Mouse (Mus musculus): ENCODE data around the gene Tmem150c.

Gene Tmem150c

GRCm38 (mm10) chr5:100054807-100055547 is 104.6 kb downstream of the Tmem150c start:
- DNase-seq (ENCODE audit: low read depth, low spot score) = no peak

- peak; percentile 55 for DNase-seq (ENCODE audit: low read depth, low spot score)
Observed at GRCm38 (mm10) chr5:100052728-100053127, 106.9 kb downstream of the Tmem150c start.

- no peak for DNase-seq (ENCODE audit: low read depth, low spot score)
Observed at GRCm38 (mm10) chr5:100049904-100050303, 109.7 kb downstream of the Tmem150c start.

GRCm38 (mm10) chr5:100047871-100048270 is 111.7 kb downstream of the Tmem150c start:
- peak; percentile 80 for DNase-seq (ENCODE audit: low read depth, low spot score)

- no peak for DNase-seq (ENCODE audit: low read depth, low spot score)
Observed at GRCm38 (mm10) chr5:100047143-100047640, 112.4 kb downstream of the Tmem150c start.

- DNase-seq (ENCODE audit: low read depth, low spot score) = peak; percentile 49
Observed at GRCm38 (mm10) chr5:100046096-100046495, 113.5 kb downstream of the Tmem150c start.

GRCm38 (mm10) chr5:100044621-100045020 is 115.0 kb downstream of the Tmem150c start:
- no peak for DNase-seq (ENCODE audit: low read depth, low spot score)

- DNase-seq (ENCODE audit: low read depth, low spot score) = no peak
Observed at GRCm38 (mm10) chr5:100044030-100044429, 115.6 kb downstream of the Tmem150c start.

- peak; percentile 92 for DNase-seq (ENCODE audit: low read depth, low spot score)
Observed at GRCm38 (mm10) chr5:100043361-100043760, 116.2 kb downstream of the Tmem150c start.

GRCm38 (mm10) chr5:100042467-100042866 is 117.1 kb downstream of the Tmem150c start:
- no peak for DNase-seq (ENCODE audit: low read depth, low spot score)

GRCm38 (mm10) chr5:100041272-100041671 is 118.3 kb downstream of the Tmem150c start:
- DNase-seq (ENCODE audit: low read depth, low spot score) = peak; percentile 55

- DNase-seq (ENCODE audit: low read depth, low spot score) = peak; percentile 45
Observed at GRCm38 (mm10) chr5:100040281-100040784, 119.3 kb downstream of the Tmem150c start.

- DNase-seq (ENCODE audit: low read depth, low spot score) = peak; percentile 98
Observed at GRCm38 (mm10) chr5:100039602-100040142, 119.9 kb downstream of the Tmem150c start, which contains the start of the genes Hnrnpdl and Enoph1. Gene Hnrnpdl, minus strand, starts transcription at chr5:100039664. Gene Enoph1, plus strand, starts transcription at chr5:100039985.

- DNase-seq (ENCODE audit: low read depth, low spot score) = peak; percentile 95
Observed at GRCm38 (mm10) chr5:100038714-100039601, 120.7 kb downstream of the Tmem150c start.

GRCm38 (mm10) chr5:100037965-100038713 is 121.5 kb downstream of the Tmem150c start:
- DNase-seq (ENCODE audit: low read depth, low spot score) = peak; percentile 90

GRCm38 (mm10) chr5:100036681-100037080 is 122.9 kb downstream of the Tmem150c start:
- DNase-seq (ENCODE audit: low read depth, low spot score) = peak; percentile 3

GRCm38 (mm10) chr5:100035950-100036349 is 123.7 kb downstream of the Tmem150c start:
- DNase-seq (ENCODE audit: low read depth, low spot score) = peak; percentile 22

- DNase-seq (ENCODE audit: low read depth, low spot score) = no peak
Observed at GRCm38 (mm10) chr5:100032646-100033045, 127.0 kb downstream of the Tmem150c start.

GRCm38 (mm10) chr5:100032107-100032506 is 127.5 kb downstream of the Tmem150c start:
- DNase-seq (ENCODE audit: low read depth, low spot score) = no peak

GRCm38 (mm10) chr5:100030069-100030468 is 129.5 kb downstream of the Tmem150c start:
- DNase-seq (ENCODE audit: low read depth, low spot score) = peak; percentile 69
